Mouse (Mus musculus) hindbrain, embryonic 10.5 days (tissue): ENCODE results near the gene Zscan2. TPM values are rescaled to one million over a fixed set of nuclear protein-coding genes. Genes with fewer than 3 reads are reported as not detected.

Source experiments
- DNase-seq: peaks from one replicate; pipeline ENCODE4 v3.0.0-alpha.2; 2017; ENCODE audit warnings: low spot score
- H3K27ac ChIP-seq: fragments of 300-500 bp; sonication (generic); 2 replicates; pipeline ENCODE4 v1.5.1; 2016; ENCODE audit warnings: mild to moderate bottlenecking, moderate library complexity
- H3K27me3 ChIP-seq: fragments of 300-500 bp; sonication (generic); 2 replicates; pipeline ENCODE4 v1.6.1; 2016; ENCODE audit warnings: mild to moderate bottlenecking; ENCODE audit not compliant: poor library complexity, insufficient read depth, severe bottlenecking
- H3K36me3 ChIP-seq: fragments of 300-500 bp; sonication (generic); 2 replicates; pipeline ENCODE4 v1.6.1; 2016; ENCODE audit warnings: mild to moderate bottlenecking, moderate library complexity
- H3K4me1 ChIP-seq: fragments of 300-500 bp; sonication (generic); replicated peaks from 2 replicates; pipeline ENCODE4 v1.6.1; 2016; ENCODE audit warnings: mild to moderate bottlenecking
- H3K4me3 ChIP-seq: fragments of 300-500 bp; sonication (generic); 2 replicates; pipeline ENCODE4 v1.5.1; 2016; ENCODE audit warnings: mild to moderate bottlenecking, moderate library complexity
- H3K9me3 ChIP-seq: fragments of 300-500 bp; sonication (generic); 2 replicates; pipeline ENCODE4 v1.6.1; 2016; ENCODE audit warnings: mild to moderate bottlenecking, moderate library complexity
- WGBS: fragments of 180-500 bp; shearing (Covaris S2); methylation state at CpG from one replicate; pipeline ENCODE4 v1.1.7; 2016; 5-methylcytosine and 5-hydroxymethylcytosine counted together
- polyA plus RNA-seq: library from polyadenylated mRNA; unstranded; fragments of >200 nt; fragmentation: Nextera tagmentation; extraction: Ambion mirVana; gene quantifications from 2 replicates; pipeline ENCODE4 v1.2.1, GENCODE M21; 2016

Gene Zscan2
- polyA plus RNA-seq, 1 experiment from 2014 or later: 4.0 TPM

DNA sequence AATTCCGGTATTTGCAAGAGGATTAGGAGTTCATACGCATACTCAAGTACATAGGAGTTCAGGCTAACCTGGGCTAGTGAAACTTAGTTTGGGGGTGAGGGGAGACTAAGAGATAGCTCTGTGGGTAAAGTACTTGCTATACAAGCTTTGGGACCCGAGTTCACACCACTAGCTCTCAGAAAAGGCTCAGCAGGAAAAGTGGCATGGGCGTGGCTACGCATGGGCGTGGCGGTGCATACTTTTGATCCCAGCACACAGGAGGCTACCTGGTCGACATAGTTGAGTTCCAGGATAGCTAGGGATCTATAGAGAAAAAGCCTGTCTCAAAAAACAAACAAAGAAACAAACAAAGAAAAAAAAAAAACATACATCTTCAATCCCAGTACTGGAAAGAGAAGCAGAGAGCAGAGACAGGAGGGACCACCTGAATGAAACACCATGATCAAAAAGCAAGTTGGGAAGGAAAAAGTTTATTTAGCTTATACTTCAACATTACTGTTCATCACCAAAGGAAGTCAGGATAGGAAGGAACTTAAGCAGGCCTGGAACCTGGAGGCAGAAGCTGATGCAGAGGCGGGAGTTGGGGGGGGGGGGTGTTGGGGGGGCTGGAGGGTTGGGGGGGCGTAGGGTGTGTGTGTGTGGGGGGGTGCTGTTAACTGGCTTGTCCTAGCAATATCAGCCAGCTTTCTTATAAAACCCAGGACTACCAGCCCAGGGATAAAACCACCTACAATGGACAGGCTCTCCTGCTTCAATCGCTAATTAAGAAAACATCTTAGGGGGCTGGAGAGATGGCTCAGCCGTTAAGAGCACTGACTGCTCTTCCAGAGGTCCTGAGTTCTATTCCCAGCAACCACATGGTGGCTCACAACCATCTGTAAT is 26.8 kb upstream of the Zscan2 start:
- Histone ChIP-seq H3K27me3 (0 out of 2 replicates have a peak, but pooled peaks cover 6% of the 10 kb centered on the region), H3K27ac (no peak overlapping the region)
- 40% methylated on average over 12 of the region's 12 CpGs for WGBS

DNA sequence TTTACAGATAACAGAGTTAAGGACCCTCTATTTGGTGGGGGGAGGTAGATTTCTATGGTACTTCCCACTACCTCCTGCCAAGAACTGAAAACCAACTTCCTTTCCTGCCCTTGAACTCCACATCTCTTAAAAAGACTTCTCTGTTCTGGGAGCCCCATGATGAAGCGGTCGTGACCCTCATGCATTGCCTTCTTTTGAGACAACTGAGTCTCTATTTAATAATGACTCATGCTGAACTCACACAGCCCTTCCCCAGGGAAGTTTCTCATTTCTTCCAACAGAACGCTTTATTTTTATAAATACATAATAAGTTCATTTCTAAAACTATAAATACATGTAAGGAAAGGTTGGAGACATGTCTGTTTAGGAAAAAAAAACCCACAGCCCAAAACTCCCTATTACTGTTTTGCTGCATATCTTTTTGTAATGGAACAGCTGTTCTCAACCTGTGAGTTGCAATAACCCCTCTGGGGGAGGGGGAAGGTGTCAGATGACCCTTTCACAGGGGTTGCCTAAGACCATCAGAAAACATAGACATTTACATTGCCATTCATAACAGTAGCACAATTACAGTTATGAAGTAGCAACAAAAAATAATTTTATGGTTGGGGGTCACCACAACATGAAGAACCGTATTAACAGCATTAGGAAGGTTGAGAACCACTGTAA is 24.6 kb upstream of the Zscan2 start:
- Histone ChIP-seq H3K9me3 (no peaks in the 10 kb centered on the region), H3K4me1 (peaks cover 3% of the 10 kb centered on the region; the same call in 1 of the 2 replicates), H3K27ac (no peak overlapping the region), H3K4me3 (no peak overlapping the region), H3K27me3 (0 out of 2 replicates have a peak, but pooled peaks cover 6% of the 10 kb centered on the region), H3K36me3 (no peaks in the 10 kb centered on the region)
- WGBS: 71% methylated on average over 4 of the region's 4 CpGs
- no peak for DNase-seq

More for the DNA sequence above, 26.8 kb upstream of the Zscan2 start:
- Histone ChIP-seq H3K9me3 (no peaks in the 10 kb centered on the region), H3K36me3 (no peaks in the 10 kb centered on the region), H3K4me3 (no peak overlapping the region), H3K4me1 (peaks cover 3% of the 10 kb centered on the region; the same call in 1 of the 2 replicates)
- no peak for DNase-seq

DNA sequence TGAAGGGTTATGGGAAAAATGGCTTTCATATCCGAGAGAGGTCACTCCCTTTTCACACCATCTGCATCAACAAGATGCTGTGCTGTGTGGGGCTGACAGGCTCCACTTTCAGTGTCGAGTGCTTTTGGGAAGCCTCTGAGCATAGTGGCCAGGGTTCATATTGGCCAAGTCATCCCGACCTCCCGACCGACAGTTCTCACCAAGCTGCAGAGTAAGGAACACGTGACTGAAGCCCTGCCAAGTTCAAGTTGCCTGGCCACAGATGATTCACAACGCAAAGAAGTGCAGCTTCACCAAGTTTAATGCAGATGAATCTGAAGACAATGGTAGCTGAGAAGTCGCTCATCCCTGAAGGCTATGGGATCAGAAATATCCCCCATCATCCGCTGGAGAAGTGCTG is 23.0 kb upstream of the Zscan2 start:
- 0 out of 2 replicates have a peak, but pooled peaks cover 6% of the 10 kb centered on the region for H3K27me3 ChIP-seq
- H3K27ac ChIP-seq: no peak overlapping the region
- H3K36me3 ChIP-seq: no peaks in the 10 kb centered on the region
- H3K4me1 ChIP-seq: peaks cover 3% of the 10 kb centered on the region; the same call in 1 of the 2 replicates
- H3K9me3 ChIP-seq: no peaks in the 10 kb centered on the region
- no peak overlapping the region for H3K4me3 ChIP-seq
- 53% methylated on average over 9 of the region's 9 CpGs for WGBS
- no peak for DNase-seq

DNA sequence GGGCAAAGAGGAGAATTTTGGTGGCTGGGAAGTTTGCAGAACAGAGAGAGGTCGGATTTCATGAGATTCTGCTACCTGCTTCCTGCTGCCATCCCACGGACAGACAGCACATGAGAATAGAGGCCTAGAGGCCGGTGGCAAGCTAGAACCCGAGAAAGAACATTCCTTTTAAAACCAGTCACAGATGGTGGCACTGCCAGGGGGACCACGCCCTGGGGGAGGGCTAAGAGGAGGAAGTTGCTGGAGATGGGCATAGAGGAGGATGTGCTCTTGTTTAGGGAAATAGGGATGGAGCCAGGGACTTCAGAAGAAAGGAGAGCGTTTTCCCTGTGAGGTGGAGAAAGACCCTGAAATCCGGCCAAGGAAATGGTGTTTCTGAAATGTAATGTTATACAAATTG is 22.5 kb upstream of the Zscan2 start:
- Histone ChIP-seq H3K4me1 (no peaks in the 10 kb centered on the region), H3K27ac (no peak overlapping the region), H3K27me3 (0 out of 2 replicates have a peak, but pooled peaks cover 6% of the 10 kb centered on the region), H3K36me3 (no peaks in the 10 kb centered on the region), H3K4me3 (no peak overlapping the region), H3K9me3 (no peaks in the 10 kb centered on the region)
- no peak for DNase-seq
- WGBS: 33% methylated on average over 7 of the region's 7 CpGs

DNA sequence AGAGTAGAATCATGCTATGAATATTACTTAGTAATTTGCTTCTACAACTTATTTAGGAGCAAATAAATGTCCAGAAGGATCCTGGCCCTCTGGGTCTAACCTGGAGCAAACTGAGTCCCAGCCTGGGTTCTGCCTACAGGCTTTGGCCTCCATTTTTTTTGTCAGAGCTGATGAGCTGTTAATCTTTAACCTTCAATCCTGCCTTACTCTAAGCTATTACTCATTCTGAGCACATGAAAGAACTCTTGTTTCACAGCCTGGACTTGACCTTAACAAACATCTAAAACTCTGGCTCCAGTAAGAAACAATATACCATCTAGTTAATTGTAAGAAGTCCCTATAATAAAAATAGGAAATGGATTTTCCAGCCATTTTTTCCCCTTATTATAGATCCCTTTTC is 21.0 kb upstream of the Zscan2 start:
- Histone ChIP-seq H3K27ac (no peak overlapping the region), H3K4me1 (no peaks in the 10 kb centered on the region), H3K27me3 (0 out of 2 replicates have a peak, but pooled peaks cover 6% of the 10 kb centered on the region), H3K9me3 (no peaks in the 10 kb centered on the region), H3K36me3 (no peaks in the 10 kb centered on the region), H3K4me3 (no peak overlapping the region)
- DNase-seq: no peak

DNA sequence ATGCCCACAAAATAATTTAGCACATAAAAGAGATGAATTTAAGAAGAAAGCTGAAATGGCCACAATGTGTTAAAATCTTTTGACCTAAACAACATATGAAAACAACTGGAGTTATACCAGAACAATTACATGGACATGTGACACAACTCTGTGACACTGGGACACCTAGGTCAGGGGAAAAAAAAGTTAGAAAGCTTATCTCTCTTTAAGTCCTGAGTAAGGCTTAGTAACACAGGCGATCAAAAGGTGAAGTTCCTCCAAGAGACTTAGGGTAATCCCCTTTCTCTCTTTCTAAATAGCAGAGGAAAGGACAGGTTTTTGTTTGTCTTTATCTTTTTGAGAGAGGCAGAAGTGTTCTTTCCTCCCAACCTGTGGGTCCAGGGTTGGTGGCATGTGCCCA is 20.5 kb upstream of the Zscan2 start:
- whole genome bisulfite sequencing: 60% methylated on average over 1 of the region's 1 CpGs
- no peak overlapping the region for H3K4me3 ChIP-seq
- H3K4me1 ChIP-seq: no peaks in the 10 kb centered on the region

DNA sequence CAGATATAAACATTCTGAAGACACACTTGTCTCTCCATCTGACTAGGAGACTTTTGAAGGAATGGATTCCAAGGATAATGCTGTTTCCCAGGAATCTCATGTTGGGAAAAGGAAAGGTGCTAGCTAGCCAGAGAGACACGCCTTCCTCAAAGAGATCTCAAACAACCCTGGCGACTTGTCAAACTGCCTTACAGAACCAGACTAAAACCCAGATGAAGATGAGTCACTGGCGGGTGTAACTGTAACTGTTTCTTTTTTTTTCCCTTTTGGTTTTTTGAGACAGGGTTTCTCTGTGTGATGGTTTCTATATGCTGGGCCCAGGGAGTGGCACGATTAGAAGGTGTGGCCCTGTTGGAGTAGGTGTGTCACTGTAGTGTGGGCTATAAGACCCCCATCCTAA is 19.8 kb upstream of the Zscan2 start:
- Histone ChIP-seq H3K4me1 (no peaks in the 10 kb centered on the region), H3K27me3 (0 out of 2 replicates have a peak, but pooled peaks cover 6% of the 10 kb centered on the region), H3K9me3 (no peaks in the 10 kb centered on the region), H3K27ac (no peak overlapping the region), H3K36me3 (no peaks in the 10 kb centered on the region), H3K4me3 (no peak overlapping the region)
- 79% methylated on average over 4 of the region's 4 CpGs for WGBS
- DNase-seq: no peak

More for the DNA sequence above, 20.5 kb upstream of the Zscan2 start:
- DNase-seq: no peak
- Histone ChIP-seq H3K36me3 (no peaks in the 10 kb centered on the region), H3K9me3 (no peaks in the 10 kb centered on the region), H3K27ac (no peak overlapping the region), H3K27me3 (0 out of 2 replicates have a peak, but pooled peaks cover 6% of the 10 kb centered on the region)

DNA sequence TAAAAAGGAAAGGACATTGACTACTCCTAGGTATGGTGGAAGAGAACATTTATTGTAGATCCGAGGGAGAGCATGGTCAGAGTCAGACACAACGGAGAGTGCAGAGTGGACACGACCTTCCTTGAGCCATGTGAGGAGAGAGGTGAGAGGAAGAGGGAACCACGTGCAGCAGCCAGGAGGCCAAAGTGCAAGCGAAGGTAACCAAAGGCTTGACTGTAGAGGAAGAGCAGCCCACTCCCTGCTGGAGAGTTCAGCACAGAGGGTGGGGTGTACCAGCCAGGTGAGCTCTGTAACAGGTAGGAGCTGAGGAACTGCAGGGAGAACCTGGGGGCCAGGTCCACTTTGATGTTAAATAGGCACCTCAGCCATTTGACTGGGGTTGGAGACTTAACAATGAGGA is 18.6 kb upstream of the Zscan2 start:
- Histone ChIP-seq H3K4me3 (no peak overlapping the region), H3K36me3 (no peaks in the 10 kb centered on the region), H3K9me3 (no peaks in the 10 kb centered on the region), H3K4me1 (no peaks in the 10 kb centered on the region), H3K27me3 (0 out of 2 replicates have a peak, but pooled peaks cover 6% of the 10 kb centered on the region), H3K27ac (no peak overlapping the region)
- 72% methylated on average over 5 of the region's 5 CpGs for WGBS
- no peak for DNase-seq

DNA sequence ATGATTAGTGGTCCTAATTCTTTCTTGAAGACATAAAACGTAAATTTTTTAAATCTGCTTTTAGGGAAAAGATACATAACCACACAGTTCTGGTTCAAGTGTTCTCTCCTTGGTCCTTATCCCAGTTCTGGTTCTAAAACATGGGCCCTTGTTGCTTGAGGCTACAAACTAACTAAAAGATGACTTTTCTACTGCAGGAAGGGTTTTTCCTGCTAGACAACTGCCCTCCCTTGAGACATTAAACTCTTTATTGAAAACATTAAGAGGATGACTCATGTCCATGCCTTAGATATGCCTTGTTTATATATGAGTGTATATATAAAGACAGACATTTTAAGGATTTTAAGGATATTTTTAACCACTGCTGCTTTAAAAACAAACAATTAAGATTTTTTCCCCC is 17.5 kb upstream of the Zscan2 start:
- no peaks in the 10 kb centered on the region for H3K4me1 ChIP-seq
- no peak overlapping the region for H3K27ac ChIP-seq
- no peak overlapping the region for H3K4me3 ChIP-seq
- no peaks in the 10 kb centered on the region for H3K27me3 ChIP-seq
- no peaks in the 10 kb centered on the region for H3K36me3 ChIP-seq
- 90% methylated on average over 1 of the region's 1 CpGs for WGBS
- H3K9me3 ChIP-seq: no peaks in the 10 kb centered on the region
- no peak for DNase-seq

DNA sequence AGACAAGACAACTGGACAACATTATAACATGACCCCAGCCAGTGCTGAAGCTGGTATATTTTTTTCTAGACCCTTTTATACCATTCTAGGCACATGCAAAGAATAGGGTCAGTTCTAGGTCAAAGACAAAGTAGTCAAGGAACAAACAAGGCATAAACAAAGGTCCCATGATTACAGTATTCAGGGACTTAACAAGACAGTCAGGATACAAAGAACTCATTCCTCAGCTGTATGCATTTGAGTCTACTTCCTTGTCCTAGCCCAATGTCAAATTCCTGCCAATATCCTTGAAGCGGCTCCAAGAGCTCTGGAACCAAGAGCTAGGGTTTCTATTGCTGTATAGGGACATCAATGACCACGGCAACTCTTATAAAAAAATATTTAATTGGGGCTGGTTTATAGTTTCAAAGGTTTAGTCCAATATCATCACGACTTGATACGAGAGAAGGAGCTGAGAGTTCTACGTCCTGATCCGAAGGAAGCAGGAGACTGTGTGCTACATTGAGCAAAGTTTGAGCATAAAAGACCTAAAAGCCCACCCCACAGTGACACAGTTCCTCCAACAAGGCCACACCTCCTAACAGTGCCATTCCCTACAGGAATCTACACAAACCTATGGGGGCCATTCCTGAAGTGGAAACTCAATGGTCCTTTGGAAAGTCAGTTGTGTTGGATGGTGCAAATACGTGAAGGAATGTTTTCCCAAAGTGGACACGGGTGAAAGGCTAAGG is 16.6 kb upstream of the Zscan2 start:
- Histone ChIP-seq H3K4me1 (no peaks in the 10 kb centered on the region), H3K27ac (no peak overlapping the region), H3K36me3 (no peaks in the 10 kb centered on the region), H3K4me3 (no peak overlapping the region), H3K27me3 (no peaks in the 10 kb centered on the region), H3K9me3 (no peaks in the 10 kb centered on the region)
- no peak for DNase-seq
- WGBS: 92% methylated on average over 8 of the region's 8 CpGs

DNA sequence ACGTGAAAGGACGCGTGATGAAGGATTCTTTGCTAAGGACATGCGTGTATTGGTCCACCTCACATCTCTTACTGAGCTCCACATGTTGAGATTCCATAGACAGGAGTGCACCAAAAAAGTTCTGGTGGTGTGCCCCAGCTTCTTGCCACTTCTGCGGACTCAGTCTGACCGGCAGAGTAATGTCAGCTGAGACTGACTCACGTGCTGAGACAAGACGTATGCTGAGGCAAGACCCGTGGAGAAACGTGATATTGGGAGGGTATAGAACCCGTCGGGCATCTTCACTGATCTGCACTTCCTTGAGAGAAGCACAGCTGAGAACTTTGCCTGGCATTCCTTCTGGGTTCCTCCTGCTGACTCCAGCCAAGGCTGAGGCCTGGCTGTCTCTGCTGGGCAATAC is 16.0 kb upstream of the Zscan2 start:
- DNase-seq: no peak
- no peaks in the 10 kb centered on the region for H3K36me3 ChIP-seq
- H3K9me3 ChIP-seq: no peaks in the 10 kb centered on the region
- no peaks in the 10 kb centered on the region for H3K4me1 ChIP-seq
- H3K27ac ChIP-seq: no peak overlapping the region
- H3K27me3 ChIP-seq: no peaks in the 10 kb centered on the region
- WGBS: 93% methylated on average over 12 of the region's 12 CpGs
- H3K4me3 ChIP-seq: no peak overlapping the region

DNA sequence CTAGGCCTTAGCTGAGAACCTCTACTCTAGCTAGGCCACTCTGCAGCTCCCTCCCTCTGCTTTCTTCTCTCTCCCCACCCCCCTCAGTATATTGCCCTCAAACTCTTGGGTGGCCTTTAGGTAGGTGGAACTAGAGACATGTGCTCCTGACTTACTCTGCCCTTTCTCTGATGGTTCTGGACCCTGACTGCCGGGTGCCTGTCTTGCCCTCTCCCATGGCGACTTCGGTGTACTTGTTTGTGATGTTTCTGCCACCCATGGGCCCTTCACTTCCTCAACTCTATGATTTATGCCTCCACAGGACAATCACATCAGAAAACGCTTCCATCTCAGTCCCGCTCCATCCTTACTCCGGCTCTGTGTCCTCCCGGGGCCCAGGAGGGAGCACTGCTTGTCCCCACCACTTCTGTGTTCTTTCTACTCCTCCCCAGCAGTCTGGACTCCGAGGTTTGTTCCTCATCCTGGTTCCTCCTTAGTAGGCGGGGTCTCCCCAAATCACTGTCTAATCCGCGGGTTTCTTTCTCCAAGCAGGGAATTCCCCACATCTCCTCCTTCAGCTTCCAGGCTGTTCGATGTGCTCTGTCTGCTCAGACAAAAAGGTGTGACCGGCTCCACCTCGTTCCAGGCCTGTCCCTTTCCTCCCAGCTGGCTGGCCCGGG is 15.0 kb upstream of the Zscan2 start:
- H3K27me3 ChIP-seq: no peaks in the 10 kb centered on the region
- H3K4me3 ChIP-seq: no peak overlapping the region
- WGBS: 78% methylated on average over 15 of the region's 15 CpGs
- no peaks in the 10 kb centered on the region for H3K4me1 ChIP-seq
- no peak overlapping the region; the same call in 1 of the 2 replicates for H3K27ac ChIP-seq
- no peak for DNase-seq
- no peaks in the 10 kb centered on the region for H3K9me3 ChIP-seq
- H3K36me3 ChIP-seq: no peaks in the 10 kb centered on the region
